Mouse (Mus musculus) lung, postnatal 10 days (tissue): ENCODE data around the gene Zfp629.

Experiments
- DNase-seq: peaks from one replicate; pipeline ENCODE4 v3.0.0; 2021

The Zfp629 gene

DNA sequence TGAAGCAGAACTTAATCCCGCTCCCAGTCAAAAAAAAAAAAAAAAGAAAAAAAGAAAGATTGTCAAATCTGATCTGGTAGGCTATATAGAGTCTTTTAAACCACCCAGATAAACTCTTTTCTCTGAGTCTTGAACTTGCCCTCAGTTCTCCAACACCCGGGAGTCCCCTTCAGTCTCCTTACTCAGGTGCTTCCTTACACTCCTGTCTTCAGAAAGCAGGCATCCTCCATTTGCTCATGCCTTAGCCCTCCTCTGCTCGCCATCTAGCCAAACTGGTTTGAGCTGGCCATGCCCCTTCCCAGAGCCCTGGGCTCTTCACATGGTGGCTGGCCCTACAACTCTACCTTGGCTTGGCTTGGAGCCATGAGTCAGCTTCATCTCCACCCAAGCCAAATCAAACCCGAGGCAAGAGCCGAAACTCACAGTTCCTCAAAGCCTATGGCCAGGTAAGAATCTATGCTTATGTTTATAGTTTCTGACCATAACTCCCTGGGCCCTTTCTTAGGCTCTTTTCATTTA is 54.2 kb downstream of the Zfp629 start, which contains the start of gene Tmem265:
TSS of gene Tmem265 (plus strand) at position 51 of the 519 bp plus-strand sequence.
- DNase-seq, result no peak

DNA sequence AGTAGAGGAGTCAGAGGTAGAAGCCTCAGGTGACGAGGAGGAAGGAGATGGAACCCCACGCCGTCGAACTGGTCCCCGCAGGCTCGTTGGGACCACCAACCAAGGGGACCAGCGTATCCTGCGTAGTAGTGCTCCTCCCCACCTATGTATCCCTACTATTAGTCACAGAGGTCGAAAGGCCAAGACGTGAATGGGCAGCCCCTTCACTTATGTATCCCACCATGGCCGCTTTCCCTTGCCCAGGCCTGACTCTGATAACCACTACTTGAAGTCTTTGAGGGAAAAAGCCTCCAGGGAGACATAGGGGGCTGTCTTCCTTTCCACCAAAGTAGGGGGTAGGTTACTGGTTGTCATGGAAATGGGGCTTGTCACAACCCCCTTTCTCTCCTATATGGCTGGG is 55.0 kb downstream of the Zfp629 start:
- no peak for DNase-seq
